Mouse (Mus musculus): ENCODE data around the gene Cep19. TPM values are rescaled to one million over a fixed set of nuclear protein-coding genes. Genes with fewer than 3 reads are reported as not detected.

Cep19 gene
- polyA plus RNA-seq, 1 experiment from 2014 or later: 29.8 TPM

DNA sequence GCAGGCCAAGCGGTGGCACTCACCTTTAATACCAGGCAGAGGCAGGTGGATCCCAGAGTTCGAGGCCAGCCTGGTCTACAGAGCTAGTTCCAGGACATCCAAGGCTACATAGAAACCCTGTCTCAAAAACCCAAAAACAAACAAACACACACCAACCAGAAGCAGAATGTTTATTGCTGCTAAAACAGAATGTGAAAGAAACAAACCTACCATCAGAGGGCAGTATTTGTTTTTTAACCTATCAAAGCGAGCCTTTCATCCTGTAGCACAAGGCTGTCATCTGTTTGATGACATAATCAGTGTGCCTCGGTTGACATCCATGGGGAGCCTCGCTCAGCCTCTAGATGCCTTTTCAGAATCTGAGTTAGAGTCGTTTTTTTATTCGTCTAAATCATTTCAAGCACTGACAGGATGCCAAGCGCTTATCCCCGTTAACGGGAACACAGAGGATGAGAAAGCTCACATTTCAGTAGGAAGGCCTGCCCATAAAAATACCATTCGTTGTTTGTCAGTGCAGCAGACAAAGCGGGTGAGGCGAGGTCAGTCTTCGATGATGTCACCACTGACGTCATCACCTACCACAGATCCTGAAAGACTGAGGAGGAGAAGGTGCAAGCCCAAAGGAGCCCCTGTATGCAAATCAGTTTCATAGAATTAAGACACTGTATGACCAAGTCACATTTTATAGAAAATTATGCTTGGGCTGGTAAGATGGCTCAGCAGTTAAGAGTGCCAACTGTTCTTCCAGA is 11.5 kb downstream of the Cep19 start:
- H3K4me2 ChIP-seq: no peak overlapping the region
- H3K9ac ChIP-seq: no peak overlapping the region
- peaks cover 14% of the 10 kb centered on the region; the same call in 1 of the 2 replicates for H3K36me3 ChIP-seq
- peaks cover 3% of the 10 kb centered on the region; the same call in 1 of the 2 replicates for H3K4me1 ChIP-seq
- H3K27me3 ChIP-seq: no peaks in the 10 kb centered on the region
- no peaks in the 10 kb centered on the region for H3K9me3 ChIP-seq
- WGBS: 70% methylated on average over 15 of the region's 15 CpGs
- no peak overlapping the region for H3K27ac ChIP-seq
- H3K4me3 ChIP-seq: no peak overlapping the region
- no peak for ATAC-seq (ENCODE audit: borderline replicate concordance, extremely low read depth, low FRiP score, low TSS enrichment)

DNA sequence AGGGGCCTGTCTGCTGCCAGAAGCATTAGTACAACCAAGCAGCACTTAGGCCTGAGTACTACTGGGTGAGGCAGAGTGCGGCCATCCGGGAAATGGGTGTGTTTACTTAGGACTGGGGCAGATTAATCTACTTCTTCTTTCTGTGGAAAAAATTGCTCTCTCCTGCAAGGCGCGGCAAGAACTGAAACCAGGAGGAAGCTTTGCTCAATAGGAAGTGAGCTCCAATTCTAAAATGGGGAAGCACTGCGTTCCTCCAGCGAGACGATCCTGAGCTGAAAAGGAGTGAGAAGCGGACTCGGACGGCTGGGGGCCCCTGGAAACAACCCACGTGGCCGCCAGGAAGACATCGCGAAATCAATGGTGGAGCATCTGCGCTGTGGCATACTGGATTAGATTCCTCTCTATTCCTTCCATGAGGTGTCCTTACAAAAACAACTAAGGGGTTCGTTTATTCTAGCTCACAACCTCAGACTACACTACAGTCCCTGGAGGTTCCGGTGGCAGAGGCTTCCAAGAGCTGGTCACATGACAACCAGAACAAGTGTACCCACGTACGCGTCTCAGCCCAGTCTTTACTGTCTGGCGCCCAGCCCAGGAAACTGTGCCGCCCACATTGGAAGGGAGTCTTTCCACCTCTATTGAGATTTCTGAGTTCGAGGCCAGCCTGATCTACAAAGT is 14.1 kb downstream of the Cep19 start:
- H3K9ac ChIP-seq: no peak overlapping the region
- H3K36me3 ChIP-seq: no peaks in the 10 kb centered on the region
- 38% methylated on average over 23 of the region's 23 CpGs for WGBS
- no peaks in the 10 kb centered on the region for H3K9me3 ChIP-seq
- H3K27ac ChIP-seq: peak overlapping the region; percentile 55
- H3K4me3 ChIP-seq: no peak overlapping the region
- ATAC-seq (ENCODE audit: borderline replicate concordance, extremely low read depth, low FRiP score, low TSS enrichment): 0 out of 2 replicates have a peak, but pooled peaks have one; percentile 44
- H3K4me2 ChIP-seq: peak overlapping the region; percentile 28; the same call in 1 of the 2 replicates
- no peaks in the 10 kb centered on the region for H3K27me3 ChIP-seq
- peaks cover 6% of the 10 kb centered on the region; the same call in 1 of the 2 replicates for H3K4me1 ChIP-seq

DNA sequence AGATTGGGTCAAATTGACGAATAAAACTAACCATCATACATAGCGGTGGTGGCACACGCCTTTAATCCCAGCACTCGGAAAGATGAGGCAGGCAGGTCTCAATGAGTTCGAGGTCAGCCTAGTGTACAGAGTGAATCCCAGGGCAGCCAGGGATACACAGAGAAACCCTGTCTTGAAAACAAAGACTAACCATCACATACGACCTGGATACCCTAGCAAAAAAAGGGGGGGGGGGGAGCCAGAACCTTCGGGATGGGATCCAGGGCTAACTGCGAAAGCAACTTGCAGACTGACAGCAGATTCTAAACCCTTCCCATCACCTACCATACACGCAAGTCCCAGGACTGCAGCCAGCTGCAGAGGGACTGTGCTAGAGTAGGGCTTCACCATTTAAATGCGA is 14.8 kb downstream of the Cep19 start:
- H3K36me3 ChIP-seq: no peaks in the 10 kb centered on the region
- H3K9ac ChIP-seq: no peak overlapping the region
- H3K4me1 ChIP-seq: peaks cover 6% of the 10 kb centered on the region; the same call in 1 of the 2 replicates
- H3K4me2 ChIP-seq: no peak overlapping the region
- whole genome bisulfite sequencing: 79% methylated on average over 10 of the region's 10 CpGs
- no peaks in the 10 kb centered on the region for H3K27me3 ChIP-seq
- H3K27ac ChIP-seq: peak overlapping the region; percentile 55
- H3K9me3 ChIP-seq: no peaks in the 10 kb centered on the region
- ATAC-seq (ENCODE audit: borderline replicate concordance, extremely low read depth, low FRiP score, low TSS enrichment): no peak
- H3K4me3 ChIP-seq: no peak overlapping the region

DNA sequence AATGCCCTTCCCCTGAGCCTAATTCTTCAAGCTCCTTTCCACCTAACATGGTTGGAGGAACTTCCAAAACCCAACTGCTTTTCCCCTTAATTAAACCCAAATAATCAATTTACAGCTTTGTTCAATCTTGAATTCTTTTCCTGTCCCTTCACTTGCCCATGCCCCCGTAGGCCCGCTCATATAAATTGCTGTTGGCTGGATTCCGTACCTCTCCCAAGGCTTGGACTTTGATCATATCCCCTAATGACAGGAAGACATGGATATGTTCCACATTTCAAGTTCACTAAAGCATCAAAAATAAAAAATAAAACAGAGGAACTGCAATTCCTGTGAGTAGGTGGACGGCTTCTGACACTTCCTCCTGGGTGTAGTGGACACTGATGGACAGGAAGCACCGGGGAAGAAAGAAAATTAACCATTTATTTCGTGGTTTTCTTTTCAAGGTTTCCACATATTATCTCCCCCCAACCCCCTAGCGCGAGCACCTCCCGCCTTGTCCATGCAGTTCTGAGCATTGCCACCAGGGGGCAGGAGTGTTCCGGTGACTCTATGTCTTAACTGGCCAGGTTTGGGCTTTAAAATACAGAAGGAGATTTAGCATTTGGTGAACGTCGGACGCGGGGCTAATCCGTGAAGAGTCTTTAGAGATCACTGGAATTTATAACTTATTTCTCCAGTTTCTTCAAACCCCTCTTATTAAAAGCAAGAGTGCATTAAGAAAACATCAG is 15.5 kb downstream of the Cep19 start:
- Histone ChIP-seq H3K9ac (no peak overlapping the region), H3K4me2 (peak overlapping the region; percentile 15; the same call in 1 of the 2 replicates), H3K9me3 (no peaks in the 10 kb centered on the region), H3K27me3 (no peaks in the 10 kb centered on the region), H3K36me3 (no peaks in the 10 kb centered on the region), H3K4me3 (no peak overlapping the region), H3K4me1 (peaks cover 6% of the 10 kb centered on the region; the same call in 1 of the 2 replicates), H3K27ac (peak overlapping the region; percentile 55; the same call in 1 of the 2 replicates)
- WGBS: 11% methylated on average over 15 of the region's 15 CpGs
- 0 out of 2 replicates have a peak, but pooled peaks have one; percentile 14 for ATAC-seq (ENCODE audit: borderline replicate concordance, extremely low read depth, low FRiP score, low TSS enrichment)

DNA sequence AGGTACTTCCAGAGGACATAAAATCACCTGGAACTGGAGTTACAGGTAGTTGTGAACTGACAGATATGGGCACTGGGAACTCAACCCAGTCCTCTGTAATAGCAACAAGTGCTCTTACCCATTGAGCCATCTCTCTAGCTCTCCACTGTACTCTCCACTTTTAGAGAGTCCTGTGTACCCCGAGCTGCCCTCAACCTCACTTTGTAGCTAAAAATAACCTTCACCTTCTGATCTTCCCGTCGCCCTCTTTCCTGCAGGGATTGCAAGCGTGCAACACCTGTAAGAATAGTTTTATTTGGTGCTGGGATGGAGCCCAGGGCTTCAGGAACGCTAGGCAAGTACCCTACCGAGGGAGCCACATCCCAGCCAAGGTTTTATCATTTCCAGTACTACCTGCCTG is 16.2 kb downstream of the Cep19 start:
- peaks cover 6% of the 10 kb centered on the region; the same call in 1 of the 2 replicates for H3K4me1 ChIP-seq
- 40% methylated on average over 6 of the region's 6 CpGs for WGBS
- no peaks in the 10 kb centered on the region for H3K9me3 ChIP-seq
- no peak overlapping the region for H3K4me3 ChIP-seq
- H3K9ac ChIP-seq: no peak overlapping the region
- H3K27me3 ChIP-seq: no peaks in the 10 kb centered on the region
- ATAC-seq (ENCODE audit: borderline replicate concordance, extremely low read depth, low FRiP score, low TSS enrichment): no peak
- no peaks in the 10 kb centered on the region for H3K36me3 ChIP-seq
- H3K4me2 ChIP-seq: peak overlapping the region; percentile 15; the same call in 1 of the 2 replicates
- H3K27ac ChIP-seq: no peak overlapping the region

DNA sequence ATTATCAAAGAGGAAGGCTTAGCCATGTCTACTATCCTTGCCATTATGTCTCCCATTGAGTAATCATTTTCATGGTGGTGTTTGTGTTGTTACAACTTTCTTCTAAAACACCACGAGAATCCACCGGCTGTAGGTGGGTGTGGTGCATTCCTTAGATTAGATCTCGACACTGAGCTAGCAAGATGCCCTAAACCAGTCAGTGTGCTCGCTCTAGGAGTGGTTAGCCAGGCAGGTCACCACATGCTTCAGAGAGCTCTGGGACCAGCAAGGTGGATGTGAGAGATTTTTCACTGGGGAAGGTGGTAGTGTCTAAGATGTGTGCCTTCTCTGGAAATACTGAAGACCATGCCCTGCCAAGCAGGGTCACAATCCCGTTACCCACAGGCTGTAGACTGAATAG is 16.6 kb downstream of the Cep19 start:
- no peak overlapping the region for H3K27ac ChIP-seq
- H3K27me3 ChIP-seq: no peaks in the 10 kb centered on the region
- no peaks in the 10 kb centered on the region for H3K36me3 ChIP-seq
- H3K9me3 ChIP-seq: no peaks in the 10 kb centered on the region
- peaks cover 6% of the 10 kb centered on the region; the same call in 1 of the 2 replicates for H3K4me1 ChIP-seq
- H3K9ac ChIP-seq: no peak overlapping the region
- H3K4me3 ChIP-seq: no peak overlapping the region
- WGBS: 26% methylated on average over 5 of the region's 5 CpGs
- ATAC-seq (ENCODE audit: borderline replicate concordance, extremely low read depth, low FRiP score, low TSS enrichment): no peak
- H3K4me2 ChIP-seq: no peak overlapping the region

DNA sequence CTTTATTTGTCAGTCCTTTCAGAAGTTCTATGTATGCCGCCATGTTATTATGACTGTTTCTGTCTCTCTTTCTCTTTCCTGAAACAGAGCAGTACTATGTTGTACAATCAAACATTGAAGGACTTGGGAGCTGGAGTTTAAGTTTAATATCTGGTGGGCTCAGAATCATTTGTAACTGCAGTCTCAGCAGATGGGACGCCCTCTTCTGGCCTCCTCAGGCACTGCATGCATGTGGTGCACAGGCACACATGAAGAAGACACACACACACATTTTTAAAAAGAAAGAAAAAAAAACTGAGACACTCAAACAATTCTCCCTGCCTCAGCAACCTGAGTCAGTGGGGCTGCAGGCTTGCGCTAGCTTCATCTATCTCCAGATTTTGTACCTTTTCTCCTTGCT is 20.9 kb downstream of the Cep19 start:
- no peaks in the 10 kb centered on the region for H3K9me3 ChIP-seq
- H3K4me1 ChIP-seq: peaks cover 10% of the 10 kb centered on the region
- ATAC-seq (ENCODE audit: borderline replicate concordance, extremely low read depth, low FRiP score, low TSS enrichment): no peak
- no peak overlapping the region for H3K4me3 ChIP-seq
- H3K9ac ChIP-seq: no peak overlapping the region
- no peak overlapping the region for H3K4me2 ChIP-seq
- no peaks in the 10 kb centered on the region for H3K36me3 ChIP-seq
- no peak overlapping the region for H3K27ac ChIP-seq
- H3K27me3 ChIP-seq: no peaks in the 10 kb centered on the region
- 73% methylated on average over 3 of the region's 3 CpGs for WGBS

DNA sequence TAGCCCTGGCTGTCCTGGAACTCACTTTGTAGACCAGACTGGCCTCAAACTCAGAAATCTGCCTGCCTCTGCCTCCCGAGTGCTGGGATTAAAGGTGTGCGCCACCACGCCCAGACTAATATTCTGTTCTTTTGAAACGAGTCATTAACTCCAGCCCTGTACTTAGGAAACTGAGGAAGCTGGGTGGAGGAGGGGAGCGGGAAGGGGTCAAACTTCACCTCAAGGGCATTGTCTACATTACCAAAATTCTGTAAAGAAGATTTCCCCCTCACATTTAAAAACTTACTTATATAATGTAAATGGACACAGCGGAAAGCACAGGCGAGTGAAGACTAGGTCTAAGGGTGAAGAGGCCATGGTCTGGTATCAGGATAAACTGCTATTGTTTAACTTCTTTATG is 24.4 kb downstream of the Cep19 start:
- Histone ChIP-seq H3K4me2 (no peak overlapping the region), H3K36me3 (no peaks in the 10 kb centered on the region), H3K27ac (peak overlapping the region; percentile 67; the same call in 1 of the 2 replicates), H3K4me3 (no peak overlapping the region), H3K27me3 (no peaks in the 10 kb centered on the region), H3K9ac (no peak overlapping the region), H3K4me1 (peaks cover 4% of the 10 kb centered on the region; the same call in 1 of the 2 replicates), H3K9me3 (no peaks in the 10 kb centered on the region)
- no peak for ATAC-seq (ENCODE audit: borderline replicate concordance, extremely low read depth, low FRiP score, low TSS enrichment)
- WGBS: 80% methylated on average over 7 of the region's 7 CpGs

DNA sequence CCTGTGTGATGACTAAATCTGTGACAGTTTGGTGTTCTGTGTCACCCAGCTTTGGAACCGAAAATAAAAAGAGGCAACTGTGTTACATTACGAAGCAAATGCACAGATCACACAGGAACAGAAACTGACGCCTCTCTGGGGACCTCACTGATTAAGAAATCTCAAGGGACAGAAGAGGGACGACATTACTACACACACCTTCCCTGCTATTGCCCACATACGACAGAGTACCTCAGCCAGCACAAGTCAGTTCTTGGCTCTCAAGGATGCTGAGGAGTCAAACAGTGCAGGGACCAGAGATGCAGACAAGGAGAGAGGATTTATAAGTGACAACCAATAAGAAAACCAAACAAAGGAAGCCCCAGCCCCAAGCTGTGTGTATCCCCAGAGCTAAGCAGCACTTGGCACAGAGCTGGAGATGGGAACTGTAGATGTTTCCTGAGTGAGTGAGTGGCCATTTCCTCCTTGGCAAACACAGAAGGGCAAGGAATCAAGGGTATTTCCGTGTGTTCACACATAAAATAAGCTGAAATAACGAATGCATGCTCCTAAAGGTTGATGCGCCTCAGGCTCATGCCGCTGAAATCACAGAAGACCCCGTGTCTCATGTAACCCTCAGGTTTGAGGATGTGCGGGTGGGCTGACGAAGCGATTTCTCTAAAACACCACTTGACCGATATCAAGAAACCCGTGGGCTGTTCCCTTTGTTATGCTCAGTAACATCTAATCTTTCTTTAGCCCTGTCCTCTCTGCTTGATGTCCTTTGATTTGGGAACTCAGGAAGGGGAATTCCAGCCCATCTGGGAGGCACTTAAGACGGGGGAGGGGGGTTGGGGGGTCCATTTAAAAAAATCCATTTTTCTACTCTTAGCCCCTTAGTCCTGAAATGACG is 25.1 kb downstream of the Cep19 start:
- peak; percentile 55; the same call in 1 of the 2 replicates for ATAC-seq (ENCODE audit: borderline replicate concordance, extremely low read depth, low FRiP score, low TSS enrichment)
- Histone ChIP-seq H3K36me3 (no peaks in the 10 kb centered on the region), H3K9ac (no peak overlapping the region), H3K4me3 (no peak overlapping the region), H3K4me1 (peaks cover 4% of the 10 kb centered on the region; the same call in 1 of the 2 replicates), H3K4me2 (no peak overlapping the region), H3K27me3 (no peaks in the 10 kb centered on the region), H3K9me3 (no peaks in the 10 kb centered on the region), H3K27ac (peak overlapping the region; percentile 67)
- whole genome bisulfite sequencing: 52% methylated on average over 17 of the region's 17 CpGs

DNA sequence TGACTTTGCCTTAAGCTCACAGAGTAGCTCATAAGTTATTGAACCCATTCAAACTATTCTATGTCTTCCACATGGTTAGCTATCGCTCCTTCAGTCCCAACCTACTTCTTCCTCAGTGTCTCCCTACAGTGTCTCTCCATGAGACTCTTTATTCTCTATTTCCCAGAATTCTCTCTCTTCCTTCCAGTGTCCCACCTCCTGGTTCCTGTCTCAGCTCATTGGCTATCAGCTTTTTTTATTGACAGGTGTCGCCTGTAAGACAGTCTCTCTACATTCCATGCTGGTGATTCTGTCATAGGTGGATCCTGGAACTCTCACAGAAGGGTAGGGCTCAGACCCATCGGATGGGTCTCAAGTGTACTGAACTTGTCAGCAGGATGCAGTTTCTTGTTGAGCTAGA is 25.8 kb downstream of the Cep19 start:
- H3K27ac ChIP-seq: peak overlapping the region; percentile 67
- H3K4me2 ChIP-seq: no peak overlapping the region
- no peaks in the 10 kb centered on the region for H3K36me3 ChIP-seq
- peaks cover 4% of the 10 kb centered on the region; the same call in 1 of the 2 replicates for H3K4me1 ChIP-seq
- H3K27me3 ChIP-seq: no peaks in the 10 kb centered on the region
- no peak for ATAC-seq (ENCODE audit: borderline replicate concordance, extremely low read depth, low FRiP score, low TSS enrichment)
- H3K4me3 ChIP-seq: no peak overlapping the region
- no peak overlapping the region for H3K9ac ChIP-seq
- WGBS: 80% methylated on average over 3 of the region's 3 CpGs
- no peaks in the 10 kb centered on the region for H3K9me3 ChIP-seq

DNA sequence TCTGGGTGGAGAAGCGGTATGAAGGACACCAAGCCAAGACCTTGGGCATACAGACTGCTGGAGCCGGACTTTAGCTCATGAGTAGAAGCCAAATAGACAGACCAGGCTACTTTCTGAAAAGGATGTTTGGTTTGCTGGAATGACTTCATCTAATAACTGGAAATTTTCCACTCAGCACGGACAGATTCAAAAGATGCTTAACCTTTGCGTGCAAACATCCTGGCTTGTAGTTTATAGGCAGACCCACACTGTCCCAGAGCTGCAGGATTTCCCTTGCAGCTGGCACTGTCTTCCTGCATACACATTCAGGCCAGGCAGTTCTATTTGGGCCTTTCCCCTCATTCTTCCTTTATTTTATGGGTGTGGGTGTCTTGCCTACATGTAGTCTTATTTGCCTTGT is 27.4 kb downstream of the Cep19 start:
- WGBS: 62% methylated on average over 4 of the region's 4 CpGs

More for the DNA sequence above, 27.4 kb downstream of the Cep19 start:
- no peak overlapping the region for H3K9ac ChIP-seq
- peak; percentile 58 for ATAC-seq (ENCODE audit: borderline replicate concordance, extremely low read depth, low FRiP score, low TSS enrichment)
- no peaks in the 10 kb centered on the region for H3K9me3 ChIP-seq
- no peaks in the 10 kb centered on the region for H3K27me3 ChIP-seq
- no peaks in the 10 kb centered on the region for H3K36me3 ChIP-seq
- no peak overlapping the region for H3K4me3 ChIP-seq
- H3K4me1 ChIP-seq: peaks cover 4% of the 10 kb centered on the region; the same call in 1 of the 2 replicates
- no peak overlapping the region for H3K4me2 ChIP-seq
- peak overlapping the region; percentile 73 for H3K27ac ChIP-seq

Measured in lung, embryonic 15.5 days (tissue).